Mouse (Mus musculus) brain, embryonic 18.5 days (tissue): ENCODE measurements at regions not wholly inside any gene's neighbourhood (a gene's known extent, or its start where the extent isn't known, plus 50 kb on each side); places are given as distances from the start of the nearest gene placed in this dataset.

Source experiments
- DNase-seq: peaks from one replicate; pipeline ENCODE4 v3.0.0-alpha.2; 2012; ENCODE audit warnings: low read depth, low spot score

DNA sequence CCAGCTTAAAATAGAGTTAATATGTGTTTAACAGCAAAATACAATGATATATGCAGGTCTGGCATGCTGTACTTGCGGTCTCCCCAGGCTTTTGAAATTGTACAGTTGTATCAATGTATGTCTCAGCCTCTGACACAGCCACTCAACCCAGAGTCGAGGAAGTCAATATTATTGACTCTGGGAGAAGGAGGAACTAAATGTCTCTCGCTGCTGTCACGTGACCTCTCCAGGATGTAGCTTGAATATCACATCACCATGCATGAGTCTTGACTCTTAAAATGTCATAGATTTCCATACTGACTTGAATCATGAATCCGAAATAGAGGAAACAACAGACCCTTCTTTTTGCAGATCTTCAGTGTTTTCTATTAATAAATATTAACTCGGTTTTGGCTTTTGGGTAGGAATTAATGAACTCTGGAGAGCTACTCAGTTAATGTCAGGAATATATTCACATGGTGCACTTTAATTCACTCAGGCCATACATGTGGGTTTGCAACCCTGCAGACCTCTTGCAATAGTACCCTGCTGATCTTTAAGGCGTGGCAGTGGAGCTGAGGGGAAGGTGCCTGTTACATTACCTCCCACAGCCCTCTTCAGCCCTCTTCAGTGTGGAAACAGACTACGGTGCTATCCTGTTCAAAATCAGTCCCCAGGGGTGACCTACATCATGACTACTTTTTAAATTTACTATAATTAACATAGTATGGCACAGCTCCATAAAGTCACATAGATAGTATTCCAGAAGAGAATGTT lies 102.7 kb upstream of the Foxn2 start:
- no peak for DNase-seq

DNA sequence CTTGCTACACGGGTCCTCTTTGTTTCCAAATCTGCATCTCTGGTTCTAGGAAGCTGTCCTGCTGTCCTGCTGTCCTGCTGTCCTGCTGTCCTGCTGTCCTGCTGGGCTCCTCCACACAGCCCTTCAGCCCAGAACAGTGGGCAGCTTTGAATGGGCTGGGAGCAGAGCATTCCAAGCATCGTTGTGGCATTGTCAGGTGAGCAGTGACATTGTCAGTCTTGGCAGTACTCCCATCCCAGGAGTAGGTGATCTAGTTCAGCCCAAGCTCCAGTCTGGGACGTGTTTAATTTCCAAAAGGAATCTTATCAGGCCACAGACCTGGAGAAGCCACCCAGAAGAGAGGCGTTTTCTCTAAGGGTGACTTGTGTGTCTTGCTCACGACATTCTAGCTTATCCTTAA lies 99.4 kb upstream of the Foxn2 start:
- DNase-seq: no peak

DNA sequence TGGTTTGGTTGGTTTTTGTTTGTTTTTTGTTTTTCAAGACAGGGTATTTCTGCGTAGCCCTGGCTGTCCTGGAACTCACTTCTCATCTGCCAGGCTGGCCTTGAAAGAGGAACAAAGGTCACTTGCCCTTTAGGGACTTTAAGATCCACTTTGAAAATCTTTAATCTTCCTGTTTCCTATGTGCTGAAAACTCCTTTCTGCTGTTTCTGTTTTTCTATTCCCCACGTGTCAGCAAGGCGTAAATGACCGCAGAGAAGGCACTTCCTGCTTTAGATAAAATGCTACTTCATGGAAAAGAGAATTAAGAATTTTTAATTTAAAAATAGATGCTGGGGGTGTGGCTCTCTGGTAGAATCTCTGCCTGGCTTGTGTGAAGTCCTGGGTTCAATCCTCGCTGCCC lies 98.9 kb upstream of the Foxn2 start:
- no peak for DNase-seq

DNA sequence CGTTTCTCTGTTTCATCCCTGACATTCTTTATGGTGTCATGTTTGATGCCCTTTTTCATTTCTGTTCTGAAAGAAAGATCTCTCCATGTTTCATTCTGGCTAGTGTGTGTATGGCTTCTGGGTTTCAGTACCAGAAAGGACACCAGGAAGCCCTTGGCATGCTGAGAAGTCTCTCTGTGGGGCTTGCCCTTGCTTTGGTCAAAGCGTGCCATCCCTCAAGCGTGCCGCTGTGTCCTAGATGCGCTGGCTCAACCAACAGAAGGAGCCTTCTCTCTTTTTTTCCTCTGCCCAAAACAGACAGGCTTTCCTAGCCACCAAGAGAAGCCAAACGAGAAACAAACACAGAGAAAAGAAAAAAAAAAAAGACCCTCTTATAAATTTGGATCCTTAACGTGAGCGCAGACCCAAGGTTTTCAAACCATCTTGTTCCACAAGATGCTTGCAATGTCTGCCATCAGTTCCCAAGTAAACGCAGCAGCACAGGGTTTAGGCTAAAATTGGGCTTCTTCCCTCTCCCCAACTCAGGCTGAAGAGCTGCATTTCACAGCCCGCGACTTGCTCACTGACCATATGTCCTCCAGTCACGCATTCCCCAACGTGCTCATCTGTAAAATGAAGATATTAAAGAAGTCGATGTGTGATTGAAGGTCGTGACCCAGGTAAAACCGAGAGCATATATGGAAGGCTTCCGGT lies 97.3 kb upstream of the Foxn2 start:
- DNase-seq: no peak

DNA sequence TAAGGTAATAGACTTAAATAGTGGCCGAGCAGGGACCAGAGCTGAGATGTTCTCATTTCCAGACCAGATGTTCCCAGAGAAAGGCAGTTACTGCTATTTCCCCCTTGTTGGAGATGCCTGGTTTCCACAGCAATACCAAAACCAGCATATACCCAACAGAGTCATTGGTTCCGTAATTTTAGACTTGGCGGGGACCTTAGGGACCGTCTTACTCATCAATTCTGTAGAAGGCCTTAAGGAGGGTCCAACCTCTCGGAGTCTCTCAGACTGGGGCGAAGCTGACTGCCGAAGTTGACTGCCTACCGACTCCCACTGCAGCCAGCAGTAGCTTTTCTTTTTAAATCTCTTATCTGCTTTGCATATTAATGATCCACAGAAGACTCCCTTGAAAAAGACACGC lies 95.1 kb upstream of the Foxn2 start:
- no peak for DNase-seq

DNA sequence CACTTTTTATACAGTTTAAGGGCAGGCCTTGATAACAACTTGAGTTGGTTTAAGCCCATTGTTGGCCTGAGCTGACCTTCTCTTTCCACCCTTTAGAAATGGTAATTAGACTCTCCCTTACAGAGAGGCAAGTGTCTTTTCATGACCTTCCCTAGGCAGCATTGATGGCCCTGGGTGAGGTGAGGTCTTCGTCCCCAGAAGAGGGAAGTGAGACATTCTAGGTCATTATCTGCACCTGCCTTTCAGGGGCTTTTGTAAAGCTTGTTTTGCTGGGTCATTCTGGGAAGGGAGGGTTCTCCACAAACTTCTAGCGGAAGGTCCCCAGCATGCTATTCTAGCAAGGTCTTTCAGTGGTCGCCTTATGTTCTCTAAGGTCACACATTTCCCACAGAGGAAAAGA lies 93.6 kb upstream of the Foxn2 start:
- no peak for DNase-seq

DNA sequence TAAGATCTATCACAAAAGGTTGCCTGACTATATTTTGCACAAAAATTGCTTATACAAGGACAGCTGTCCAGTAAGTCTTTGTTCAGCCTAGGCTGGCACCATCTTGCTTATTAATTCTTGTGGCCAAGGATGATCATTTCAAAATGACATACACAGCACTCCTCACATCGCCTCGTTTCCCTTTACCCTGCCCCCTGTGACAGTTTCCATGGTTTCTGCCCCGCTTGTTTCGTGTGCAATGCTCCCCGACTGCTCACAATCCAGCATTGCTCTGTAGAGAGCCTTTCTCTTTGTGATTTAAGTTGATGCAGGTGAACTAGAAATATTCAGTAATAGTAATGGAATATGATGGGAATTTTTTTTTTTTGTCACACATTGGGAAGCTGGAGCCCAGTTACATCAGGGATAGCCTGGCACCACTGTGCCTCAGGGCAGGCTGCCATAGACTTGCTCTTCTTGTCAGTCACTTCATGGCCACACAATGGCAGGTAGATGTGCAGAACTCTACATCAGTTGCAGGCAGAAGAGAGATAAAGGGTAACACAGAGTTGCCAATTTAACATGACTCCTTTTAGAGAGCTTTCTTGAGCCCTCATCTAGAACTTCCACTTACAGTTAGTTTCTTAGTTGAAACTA lies 90.6 kb upstream of the Foxn2 start:
- DNase-seq: no peak

DNA sequence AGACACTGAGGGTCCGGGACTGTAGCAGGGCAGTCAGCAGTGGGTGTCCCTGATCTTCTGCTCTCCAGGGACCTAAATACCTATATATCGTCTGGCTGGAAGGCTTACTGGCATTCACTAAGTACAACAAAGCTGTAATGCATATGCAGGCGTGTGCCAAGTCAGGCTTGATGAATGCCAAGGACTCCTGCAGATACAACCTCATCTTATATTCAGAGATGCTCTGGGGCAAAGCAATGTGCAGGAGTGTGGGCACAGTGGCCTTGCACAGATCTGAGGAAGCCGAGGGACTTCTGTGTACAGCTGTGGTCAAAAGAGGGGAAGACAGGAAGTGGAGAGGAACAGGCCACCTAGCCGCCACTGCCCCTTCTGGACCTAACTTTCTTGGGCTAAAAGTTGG lies 89.5 kb upstream of the Foxn2 start:
- no peak for DNase-seq

DNA sequence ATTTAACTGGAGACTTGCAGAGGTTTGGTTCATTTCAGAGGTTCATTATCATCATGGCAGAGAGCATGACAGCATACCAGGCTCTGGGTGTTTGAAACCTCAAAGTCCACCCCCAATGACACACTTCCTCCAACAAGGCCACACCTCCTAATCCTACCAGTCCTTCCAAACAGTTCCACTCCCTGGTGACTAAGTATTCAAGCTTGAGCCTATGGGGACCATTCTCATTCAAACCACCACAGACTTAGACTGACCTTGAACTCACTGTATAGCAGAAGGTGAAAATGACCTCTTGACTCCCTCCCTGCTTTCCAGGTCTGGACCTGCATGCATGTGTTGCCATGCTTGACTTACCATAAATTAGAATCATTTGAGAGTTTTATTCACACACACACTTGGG lies 87.6 kb upstream of the Foxn2 start:
- DNase-seq: no peak

DNA sequence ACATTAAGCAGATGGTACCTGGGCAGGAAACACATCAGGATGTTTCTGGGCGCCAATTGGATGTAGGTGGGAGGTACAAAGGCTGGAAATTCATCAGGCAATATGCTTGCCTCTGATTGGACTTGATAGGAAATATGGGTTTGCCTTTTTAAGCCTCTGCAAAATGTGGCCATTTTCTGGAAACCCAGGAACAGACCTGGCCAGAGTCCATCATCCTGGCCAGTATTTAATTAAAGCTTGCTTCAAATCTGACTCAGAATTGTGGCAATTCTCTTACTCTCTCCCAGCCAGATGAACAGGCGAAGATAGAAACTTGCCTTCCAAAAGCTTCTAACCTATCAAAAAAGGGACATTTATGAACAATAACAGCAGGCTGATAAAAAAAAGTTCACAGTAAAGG lies 79.3 kb upstream of the Foxn2 start:
- no peak for DNase-seq

DNA sequence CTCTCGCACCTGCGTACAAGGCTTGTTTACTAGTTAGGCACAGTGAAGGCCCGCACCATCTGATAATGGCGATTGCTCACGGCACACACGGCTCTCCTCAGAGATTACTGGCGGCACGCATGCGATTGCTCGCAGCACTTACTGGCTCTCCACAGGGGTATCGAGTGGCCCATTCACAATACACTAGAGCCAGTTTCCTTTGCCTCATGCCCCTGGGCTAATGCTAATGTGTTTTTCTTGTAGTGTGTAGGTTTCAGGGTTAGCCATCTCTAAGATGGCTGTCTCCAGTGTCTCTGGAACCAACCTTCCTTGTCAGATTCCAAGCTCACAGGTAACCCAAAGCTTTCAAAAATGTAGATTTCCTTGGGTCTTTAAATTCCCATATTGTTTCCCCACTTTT lies 78.1 kb upstream of the Foxn2 start:
- no peak for DNase-seq

DNA sequence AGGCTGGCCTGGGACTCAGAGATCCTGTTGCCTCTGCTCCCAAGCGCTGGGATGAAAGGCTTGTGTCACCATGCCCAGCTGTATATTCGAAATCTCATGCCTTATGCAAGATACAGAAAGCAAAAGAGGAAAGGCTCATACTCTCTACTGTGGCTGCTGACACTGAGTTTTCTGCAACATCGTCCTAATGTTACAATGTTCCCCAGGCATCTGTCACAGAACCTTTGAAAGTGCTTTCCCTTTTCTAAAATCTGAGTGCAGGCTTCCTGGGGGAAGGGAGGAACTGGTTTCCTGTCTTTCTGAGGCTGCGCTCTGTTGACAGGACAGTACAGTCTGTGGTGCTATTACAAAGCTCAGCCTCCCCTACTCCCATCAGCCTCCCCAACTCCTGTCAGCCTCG lies 72.6 kb upstream of the Foxn2 start:
- no peak for DNase-seq

DNA sequence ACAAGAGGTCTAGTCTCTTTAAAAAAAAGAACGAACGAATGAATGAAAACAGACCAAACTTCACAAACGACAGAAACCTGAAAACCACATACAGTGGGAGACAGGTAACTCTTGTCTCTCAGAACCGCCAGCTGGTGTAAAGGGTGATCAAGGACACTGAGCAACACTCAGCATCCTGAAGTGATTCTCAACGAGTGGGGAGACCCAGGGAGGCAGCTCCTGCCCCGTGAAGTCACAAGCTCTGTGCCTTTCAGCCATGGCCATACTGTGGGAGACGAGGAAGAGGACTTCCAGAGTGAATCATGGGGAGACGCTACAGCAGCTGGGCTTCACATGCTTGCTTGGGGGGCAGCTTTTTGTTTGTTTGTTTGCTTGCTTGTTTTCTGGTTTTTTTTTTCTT lies 70.5 kb upstream of the Foxn2 start:
- no peak for DNase-seq

DNA sequence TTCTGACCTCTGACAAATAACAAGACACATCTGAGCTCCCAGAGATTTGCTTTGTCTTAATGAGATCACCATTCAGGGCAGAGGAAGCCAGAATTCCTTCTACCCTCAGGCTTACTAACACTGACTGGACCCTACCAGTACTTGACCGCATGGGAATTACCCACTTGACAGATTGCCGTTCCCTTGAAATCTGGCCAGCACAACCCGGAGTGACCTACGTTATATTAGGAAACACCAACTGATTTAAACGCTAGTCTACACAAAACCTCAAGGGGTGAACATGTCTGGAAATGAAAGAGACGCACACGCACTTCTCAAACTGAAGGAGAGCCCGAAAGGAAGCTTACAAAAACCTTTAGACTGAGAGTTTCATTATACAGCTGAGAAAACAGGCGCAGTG lies 69.8 kb upstream of the Foxn2 start:
- DNase-seq: no peak

DNA sequence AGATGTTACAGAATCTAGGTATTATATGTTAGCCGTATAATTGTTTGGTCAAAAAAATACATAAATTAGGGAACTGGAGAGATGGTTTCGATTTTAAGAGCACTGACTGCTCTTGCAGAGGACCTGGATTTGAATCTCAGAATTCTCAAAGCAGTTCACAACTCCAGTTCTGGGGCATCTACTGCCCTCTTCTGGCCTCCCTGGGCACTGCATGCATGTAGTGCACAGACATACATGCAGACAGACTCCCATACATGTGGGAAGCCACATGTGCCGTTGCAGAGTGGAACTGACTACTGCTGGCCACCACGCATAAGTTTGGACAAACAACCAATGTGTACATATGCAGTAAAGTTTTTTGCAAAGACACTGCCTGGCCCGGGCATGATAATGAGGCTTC lies 62.0 kb upstream of the Foxn2 start:
- DNase-seq: no peak

DNA sequence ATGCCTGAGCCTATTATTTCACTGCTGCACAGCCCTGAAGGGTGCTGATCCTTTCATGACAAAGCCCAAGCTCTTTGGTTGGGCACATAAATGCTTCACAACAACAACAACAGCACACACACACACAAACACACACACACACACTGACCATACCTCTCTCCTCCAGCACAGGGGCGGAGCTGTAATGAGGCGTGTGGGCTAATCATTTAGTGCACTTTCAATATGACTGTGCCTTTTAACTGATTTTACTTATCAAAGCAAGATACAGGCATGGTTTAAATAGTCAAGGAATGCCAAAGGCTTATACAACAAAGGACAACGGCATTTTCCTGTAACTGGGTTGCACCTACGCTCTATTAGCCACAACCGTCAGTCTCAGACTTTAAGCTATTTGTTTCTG lies 61.1 kb upstream of the Foxn2 start:
- DNase-seq: no peak

DNA sequence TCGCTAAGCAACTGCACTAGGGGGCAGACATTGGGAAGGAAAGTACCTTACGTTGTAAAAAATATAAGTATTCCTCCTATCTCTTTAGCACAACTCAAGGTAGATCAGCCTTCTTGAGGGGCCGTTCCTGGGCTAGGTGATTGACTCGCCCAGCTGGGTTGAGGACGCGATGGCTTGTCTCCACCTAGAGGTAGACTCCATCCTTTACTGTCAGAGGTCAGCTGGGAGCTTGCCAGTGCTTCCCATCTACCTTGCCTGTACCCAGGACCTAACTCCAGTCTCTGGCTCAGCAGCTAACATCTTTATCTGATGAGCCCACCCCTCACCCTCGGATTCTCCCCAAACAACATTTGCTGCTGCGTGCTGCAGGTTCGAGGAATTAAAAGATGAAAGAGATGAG lies 59.4 kb upstream of the Foxn2 start:
- DNase-seq: no peak

DNA sequence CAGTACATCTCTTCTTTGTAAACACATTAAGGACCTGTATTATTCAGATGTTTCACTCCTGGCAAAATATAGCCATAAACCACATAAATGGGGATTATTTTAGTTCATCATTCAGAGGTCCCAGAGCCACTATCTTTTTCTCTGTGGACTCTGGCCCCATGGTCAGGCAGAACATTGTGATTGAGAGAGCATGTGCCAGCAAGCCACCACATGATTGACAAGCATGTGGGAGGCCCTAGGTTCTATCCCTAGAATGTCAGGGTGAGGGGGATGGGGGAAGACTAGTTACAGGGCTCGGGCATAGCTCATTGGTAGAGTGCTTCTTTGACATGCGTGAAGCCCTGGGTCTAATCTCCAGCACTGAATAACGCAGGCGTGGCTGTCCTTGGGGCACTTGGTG lies 57.1 kb upstream of the Foxn2 start:
- no peak for DNase-seq

DNA sequence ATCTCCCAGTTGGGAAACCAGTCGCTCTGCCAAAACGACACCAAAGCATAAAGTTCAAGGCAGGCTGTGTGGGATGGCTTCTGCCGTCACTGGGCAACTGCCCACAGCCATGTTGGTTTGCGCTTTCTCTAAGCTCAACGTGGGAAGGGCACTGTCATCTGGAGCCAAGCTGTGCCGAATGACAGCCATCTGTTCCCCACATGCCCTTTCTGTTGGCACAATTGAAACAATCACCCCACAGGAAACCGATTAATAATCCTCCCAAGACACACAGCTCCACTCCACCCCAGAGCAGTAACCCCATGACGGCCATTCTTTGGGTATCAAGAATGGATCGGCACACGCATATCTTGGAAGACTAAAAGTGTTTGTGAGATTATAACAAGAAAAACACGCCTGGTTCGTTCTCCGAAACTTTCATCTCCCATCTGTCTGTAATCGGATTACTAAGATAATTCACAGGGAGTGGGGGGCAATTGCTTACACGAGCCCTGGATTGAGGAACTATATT lies 52.0 kb upstream of the Foxn2 start:
- no peak for DNase-seq

DNA sequence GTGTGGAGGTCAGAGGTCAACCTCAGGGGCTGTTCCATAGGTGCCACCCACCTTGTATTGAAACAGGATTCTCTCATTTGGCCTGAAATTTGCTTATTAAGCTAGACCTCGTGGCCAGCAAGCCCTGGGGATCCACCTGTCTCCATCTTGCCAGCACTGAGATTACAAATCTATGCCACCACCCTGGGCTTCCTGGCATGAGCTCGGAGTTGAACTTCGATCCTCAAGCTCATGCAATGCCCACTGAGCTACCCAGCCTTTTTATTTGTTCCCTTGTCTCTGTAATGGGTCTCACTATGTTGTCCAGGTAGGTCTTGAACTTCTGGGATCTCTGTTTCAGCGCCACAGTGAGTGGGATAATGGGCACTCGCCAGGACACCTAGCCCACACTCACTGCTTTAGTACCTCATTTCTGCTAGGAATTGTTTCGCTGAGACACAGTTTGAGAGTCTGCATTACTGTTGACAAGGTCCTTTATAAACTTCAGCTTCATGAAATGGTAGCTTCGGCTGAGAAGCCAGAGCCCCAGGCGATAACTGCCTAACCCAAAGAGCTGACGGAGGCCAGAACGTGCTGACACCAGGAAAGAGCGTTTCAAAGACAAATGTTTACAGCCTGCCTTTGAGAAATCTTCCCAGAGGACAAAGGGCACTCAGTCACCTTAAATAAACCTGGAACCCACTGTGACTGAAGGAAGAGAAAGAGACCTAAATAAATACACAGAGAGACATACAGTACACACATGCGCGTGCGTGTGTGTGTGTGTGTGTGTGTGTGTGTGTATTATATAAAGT lies 50.6 kb upstream of the Foxn2 start:
- DNase-seq: no peak
